Mouse (Mus musculus) testis, postnatal 14 days (tissue): ENCODE results near the gene Zkscan6.

Source experiments
- DNase-seq: peaks from one replicate; pipeline ENCODE4 v3.0.0; 2021; ENCODE audit warnings: low spot score

Gene Zkscan6

GRCm38 (mm10) chr11:65806909-65807504 lies at the start of gene Zkscan6:
TSS of gene Zkscan6 (plus strand) at chr11:65807175.
- peak; percentile 92 for DNase-seq

GRCm38 (mm10) chr11:65759350-65759749 lies 47.6 kb upstream of the Zkscan6 start:
- no peak for DNase-seq

GRCm38 (mm10) chr11:65760912-65761311 lies 46.1 kb upstream of the Zkscan6 start:
- no peak for DNase-seq

GRCm38 (mm10) chr11:65768445-65768844 lies 38.5 kb upstream of the Zkscan6 start:
- DNase-seq, result no peak

GRCm38 (mm10) chr11:65769990-65770389 lies 37.0 kb upstream of the Zkscan6 start:
- peak; percentile 32 for DNase-seq

- DNase-seq, result no peak
These were observed 35.4 kb upstream of the Zkscan6 start for GRCm38 (mm10) chr11:65771546-65771945.

GRCm38 (mm10) chr11:65773535-65773934 lies 33.4 kb upstream of the Zkscan6 start:
- DNase-seq, result no peak

GRCm38 (mm10) chr11:65773946-65774656 lies 32.9 kb upstream of the Zkscan6 start:
- DNase-seq, result no peak

- DNase-seq, result no peak
These were observed 29.9 kb upstream of the Zkscan6 start for GRCm38 (mm10) chr11:65776906-65777611.

- DNase-seq, result no peak
These were observed 29.2 kb upstream of the Zkscan6 start for GRCm38 (mm10) chr11:65777810-65778209.

- DNase-seq, result no peak
These were observed 27.9 kb upstream of the Zkscan6 start for GRCm38 (mm10) chr11:65779066-65779465.

- DNase-seq, result no peak
These were observed 27.4 kb upstream of the Zkscan6 start for GRCm38 (mm10) chr11:65779578-65779977.

- no peak for DNase-seq
These were observed 25.4 kb upstream of the Zkscan6 start for GRCm38 (mm10) chr11:65781596-65781995.

GRCm38 (mm10) chr11:65786160-65786559 lies 20.8 kb upstream of the Zkscan6 start:
- no peak for DNase-seq

- peak; percentile 76 for DNase-seq
These were observed 19.4 kb upstream of the Zkscan6 start for GRCm38 (mm10) chr11:65787421-65788151.

GRCm38 (mm10) chr11:65788154-65788553 lies 18.8 kb upstream of the Zkscan6 start, which contains the start of gene Map2k4:
TSS of gene Map2k4 (minus strand) at chr11:65788297.
- DNase-seq, result peak; percentile 92

GRCm38 (mm10) chr11:65794428-65795219 lies 12.4 kb upstream of the Zkscan6 start:
- no peak for DNase-seq

GRCm38 (mm10) chr11:65795896-65796295 lies 11.1 kb upstream of the Zkscan6 start:
- no peak for DNase-seq

GRCm38 (mm10) chr11:65801899-65802298 lies 5.1 kb upstream of the Zkscan6 start:
- DNase-seq, result no peak

- DNase-seq, result no peak
These were observed 562 bp upstream of the Zkscan6 start for GRCm38 (mm10) chr11:65806321-65806904.

- DNase-seq, result no peak
These were observed 626 bp downstream of the Zkscan6 start for GRCm38 (mm10) chr11:65807601-65808000.
